Mouse (Mus musculus) T-helper 17 cell (primary cell): Measurements from ENCODE around the gene Ubxn11.

Experiments used
- in situ Hi-C, 2 experiments: fragments of 300-600 bp; cut with MboI, MseI; formaldehyde crosslinking; loops; 1 replicate in 1 of 2; 2 replicates in 1 of 2; pipeline ENCODE4 v1.15.1; 2025; ENCODE audit warnings: high pct_unique_total_duplicates in 2 of 2

Ubxn11 gene

DNA sequence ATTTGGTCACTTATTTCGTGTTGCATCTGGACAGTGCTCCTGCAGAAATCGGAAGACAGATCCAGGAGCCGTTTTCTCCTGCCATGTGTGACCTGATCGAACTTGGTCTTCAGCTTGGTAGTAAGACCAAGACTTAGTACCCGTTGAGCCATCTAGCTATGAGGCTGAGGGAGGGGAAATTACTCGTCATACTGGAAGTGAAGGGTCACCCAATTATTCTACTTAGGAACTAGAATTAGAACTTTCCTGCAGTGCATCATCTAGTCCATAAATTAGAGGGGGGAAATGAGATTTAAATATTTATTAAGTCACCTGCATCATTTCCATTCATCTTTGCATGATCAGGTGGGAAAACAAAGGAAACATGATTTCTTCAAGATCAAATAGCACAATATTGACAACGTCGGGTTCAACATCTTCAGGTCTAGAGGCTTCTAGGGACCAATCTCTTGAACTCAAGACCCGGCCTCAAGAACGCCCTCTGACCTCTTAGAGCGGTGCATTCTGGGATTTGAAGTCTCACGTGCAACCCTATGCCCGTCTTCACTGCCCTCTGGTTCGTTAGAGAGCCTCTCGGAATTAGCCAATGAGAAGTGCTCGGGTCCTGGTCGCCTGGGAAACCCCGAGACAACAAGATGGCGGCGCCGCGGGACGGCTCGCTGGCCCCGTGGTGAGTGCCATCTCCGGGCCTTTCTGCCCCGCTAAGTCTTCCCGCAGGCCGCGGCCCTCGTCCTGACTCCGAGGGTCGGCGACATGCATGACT lies at the start of gene Ubxn11:
TSS of gene Ubxn11 (plus strand) at position 592 of the 763 bp plus-strand sequence.
- in situ Hi-C loops = no loop called here

DNA sequence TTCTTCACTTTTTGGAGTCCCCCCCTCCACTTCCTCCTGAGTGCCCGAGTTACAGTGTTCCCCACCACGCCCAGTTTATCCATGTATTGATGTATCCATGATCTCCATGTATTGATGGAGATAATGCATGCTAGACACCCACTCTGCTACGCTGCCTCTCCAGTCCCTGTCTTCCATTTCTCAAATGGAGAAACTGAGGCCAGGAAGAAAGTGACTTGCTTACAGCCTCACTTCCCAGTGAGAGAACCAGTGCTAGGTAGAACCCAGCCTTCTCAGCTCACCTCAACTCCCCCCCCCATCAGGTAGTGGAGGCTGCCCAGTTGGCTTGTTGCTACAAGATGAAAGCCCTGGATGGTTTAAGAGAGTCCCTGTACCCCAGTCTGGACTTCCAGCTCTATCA lies 48.8 kb upstream of the Ubxn11 start, which contains the start of gene Zfp683:
TSS of gene Zfp683 (plus strand) at position 301 of the 400 bp plus-strand sequence.
- in situ Hi-C loops = no loop called here

DNA sequence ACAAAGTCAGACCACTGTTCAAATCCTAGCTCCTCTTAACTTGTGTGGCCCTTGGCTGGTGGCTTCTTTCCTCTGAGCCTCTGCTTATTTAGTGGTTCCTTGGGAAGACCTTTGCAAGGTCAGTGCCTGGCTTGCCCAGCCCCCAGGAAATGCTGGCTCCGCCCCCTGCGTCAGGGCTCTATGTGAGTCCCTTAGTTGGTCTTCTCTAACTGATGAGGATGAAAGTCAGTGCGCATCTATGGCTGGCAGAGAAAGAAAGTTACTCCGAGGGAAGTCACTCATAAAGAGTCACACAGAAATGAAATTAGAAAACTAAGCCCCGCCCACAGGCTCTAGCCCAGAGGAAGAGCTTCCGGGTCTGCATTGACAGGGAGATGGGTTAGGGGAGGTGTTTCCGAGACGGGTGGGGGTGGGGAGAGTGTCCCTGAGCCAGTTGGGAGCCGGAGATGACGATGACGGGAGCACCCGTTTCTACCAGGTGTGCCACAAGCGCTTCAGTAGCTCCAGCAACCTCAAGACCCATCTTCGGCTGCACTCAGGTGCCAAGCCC lies 44.1 kb upstream of the Ubxn11 start:
- in situ Hi-C loops = no loop called here

DNA sequence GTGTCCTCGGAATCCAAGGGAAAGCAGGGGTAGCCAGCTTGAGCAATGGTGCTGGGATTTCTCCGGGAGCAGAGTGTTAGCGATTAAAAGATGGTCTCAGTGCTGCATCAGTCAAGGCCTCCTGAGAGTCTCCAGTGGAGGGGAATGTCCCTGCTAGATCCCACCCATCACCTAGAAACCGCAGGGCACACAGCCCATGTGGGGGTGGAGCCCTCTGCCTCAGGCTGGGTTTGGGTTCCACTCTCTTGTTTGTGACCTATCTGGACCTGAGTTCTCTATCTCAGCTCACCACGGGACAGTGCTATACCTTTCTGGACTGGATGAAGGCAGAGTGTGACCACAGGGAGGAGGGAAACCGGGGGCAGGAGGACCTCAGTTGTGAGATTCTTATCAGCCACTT lies 43.5 kb upstream of the Ubxn11 start:
- in situ Hi-C loops = no loop called here

DNA sequence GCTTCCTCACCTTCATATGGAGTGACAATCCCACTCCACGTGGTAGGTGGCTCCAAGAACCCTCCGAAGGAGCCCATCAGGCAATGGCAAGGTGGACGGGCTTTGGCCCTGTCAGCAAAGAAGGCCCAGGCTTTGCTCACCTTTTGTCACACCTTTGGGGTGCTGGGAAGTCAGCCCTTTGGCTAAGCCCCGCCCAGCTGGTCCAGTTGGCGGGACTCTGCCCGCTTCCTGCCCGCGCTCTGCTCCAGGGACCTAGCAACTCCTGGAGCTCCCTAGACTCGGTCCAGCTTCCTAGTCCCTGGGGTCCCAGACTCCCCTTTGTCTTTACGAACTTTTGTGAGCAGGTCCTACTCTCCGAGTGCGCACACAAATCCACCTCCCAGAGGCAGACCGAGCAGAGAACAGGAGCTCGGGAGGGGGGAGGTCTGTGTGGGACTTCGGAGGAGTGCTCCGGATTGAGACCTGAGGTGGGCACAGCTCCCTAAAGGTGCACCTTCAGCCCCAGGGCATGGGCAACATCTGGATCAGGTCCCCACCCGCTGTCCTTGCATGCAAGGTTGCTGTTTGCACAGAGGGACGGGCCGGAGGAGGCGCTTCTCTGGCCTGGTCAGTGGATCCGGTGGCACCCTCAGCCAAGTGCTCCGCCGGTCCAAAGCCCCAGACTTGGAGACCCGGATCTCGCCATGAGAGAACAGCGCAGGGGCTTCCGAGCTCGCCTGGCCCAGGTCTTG lies 42.1 kb upstream of the Ubxn11 start, which contains the start of gene Crybg2:
TSS of gene Crybg2 (plus strand) at position 681 of the 731 bp plus-strand sequence.
- in situ Hi-C loops = no loop called here

DNA sequence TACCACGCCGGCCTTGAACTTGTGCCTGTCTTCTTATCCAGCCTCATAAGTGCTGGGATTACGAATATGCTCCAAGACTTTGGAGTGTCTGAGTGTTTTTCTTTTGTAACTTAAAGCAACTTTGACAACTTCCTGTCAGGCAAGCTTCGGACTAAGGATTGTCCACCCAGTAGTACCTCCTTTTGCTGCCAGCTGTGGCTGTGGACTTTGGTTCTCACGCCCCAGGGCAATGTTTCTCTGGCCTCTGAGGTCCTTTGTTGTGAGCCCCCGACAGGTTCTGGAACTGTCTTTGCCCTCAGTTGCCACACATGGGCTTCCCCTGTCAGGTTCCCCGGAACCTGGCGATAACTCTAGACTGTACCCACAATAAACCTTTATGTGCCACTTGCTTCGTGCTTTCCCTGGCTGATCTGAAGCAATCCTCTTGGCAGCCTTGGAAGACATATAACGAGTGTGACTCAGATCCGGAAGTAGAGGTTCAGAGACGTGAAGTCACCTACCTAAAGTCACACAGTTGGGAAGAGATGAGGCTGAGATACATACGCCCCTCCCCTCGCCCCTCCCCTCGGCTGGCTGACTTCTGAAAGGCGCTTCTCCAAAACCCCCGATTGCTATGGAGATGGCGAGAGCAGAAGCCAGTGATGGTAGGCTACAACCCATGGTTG lies 41.1 kb upstream of the Ubxn11 start:
- in situ Hi-C loops = no loop called here

DNA sequence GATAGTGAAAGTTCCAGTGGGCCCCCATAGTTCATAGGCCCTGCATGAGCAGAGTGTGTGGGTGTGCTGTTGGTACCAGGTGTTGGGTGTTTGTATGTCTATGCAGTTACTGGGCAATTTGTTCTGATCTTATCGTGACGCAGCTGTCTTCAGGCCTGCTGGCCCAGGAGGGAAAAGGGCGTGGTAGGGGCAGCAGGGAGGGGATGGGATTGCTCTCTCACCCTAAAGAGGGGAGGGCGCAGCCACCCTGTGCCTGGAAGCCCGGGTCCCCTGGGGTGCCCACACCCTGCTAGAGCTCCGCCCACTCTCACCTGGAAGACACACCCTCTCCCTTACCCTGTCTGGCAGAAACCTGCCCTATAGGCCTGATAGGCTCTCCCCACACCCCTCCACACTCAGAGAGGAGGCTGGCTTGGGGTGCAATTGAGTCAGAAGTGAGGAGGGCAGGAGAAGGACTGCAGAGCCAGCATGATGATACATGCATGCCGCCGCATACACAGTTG lies 40.4 kb upstream of the Ubxn11 start:
- in situ Hi-C loops = no loop called here

DNA sequence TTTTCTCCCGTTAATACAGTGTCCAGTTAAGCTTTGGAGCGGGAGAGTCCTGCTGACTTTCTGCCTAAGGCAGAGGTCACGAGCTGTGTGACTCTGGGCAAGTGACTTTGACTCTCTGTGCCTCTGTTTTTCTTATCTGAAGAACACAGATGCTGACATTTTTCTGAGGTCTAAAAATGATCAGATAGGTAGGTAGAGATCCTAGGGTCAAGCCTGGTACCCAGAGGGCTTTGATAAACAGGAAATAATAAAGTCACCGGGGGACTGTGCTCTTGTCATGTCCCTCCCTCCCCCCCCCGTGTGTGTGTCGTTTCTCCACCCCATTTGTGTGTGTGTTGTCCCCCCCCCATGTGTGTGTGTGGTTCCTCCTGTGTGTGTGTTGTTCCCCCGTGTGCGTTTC lies 39.8 kb upstream of the Ubxn11 start:
- in situ Hi-C loops = no loop called here

DNA sequence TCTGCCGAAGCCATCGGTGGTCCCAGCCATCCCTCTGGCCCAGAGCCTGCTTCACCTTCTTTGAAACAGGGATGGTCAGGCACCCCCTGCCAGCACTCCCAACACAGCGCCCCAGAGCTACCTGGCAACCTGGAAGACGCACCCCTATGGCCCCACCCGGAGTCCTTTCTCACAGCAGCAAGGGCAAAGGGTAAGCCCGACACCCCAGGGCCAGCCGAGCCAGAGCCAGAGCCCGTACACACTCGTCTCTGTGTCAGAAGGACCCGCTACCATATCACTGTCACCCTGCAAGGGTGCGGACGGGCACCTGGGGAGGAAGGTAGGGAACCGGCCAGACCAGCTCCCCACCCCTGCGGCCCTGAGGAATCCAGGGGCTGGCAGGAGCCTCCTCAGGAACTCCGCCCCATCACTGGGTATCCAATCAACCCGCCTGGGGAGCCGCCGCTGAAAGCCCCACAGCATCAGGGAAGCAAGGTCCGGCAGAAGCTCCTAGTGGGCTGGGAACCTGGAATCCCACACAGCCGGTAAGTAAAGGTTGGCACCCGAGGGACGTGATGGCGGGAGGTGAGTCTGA lies 36.9 kb upstream of the Ubxn11 start:
- in situ Hi-C loops = no loop called here

DNA sequence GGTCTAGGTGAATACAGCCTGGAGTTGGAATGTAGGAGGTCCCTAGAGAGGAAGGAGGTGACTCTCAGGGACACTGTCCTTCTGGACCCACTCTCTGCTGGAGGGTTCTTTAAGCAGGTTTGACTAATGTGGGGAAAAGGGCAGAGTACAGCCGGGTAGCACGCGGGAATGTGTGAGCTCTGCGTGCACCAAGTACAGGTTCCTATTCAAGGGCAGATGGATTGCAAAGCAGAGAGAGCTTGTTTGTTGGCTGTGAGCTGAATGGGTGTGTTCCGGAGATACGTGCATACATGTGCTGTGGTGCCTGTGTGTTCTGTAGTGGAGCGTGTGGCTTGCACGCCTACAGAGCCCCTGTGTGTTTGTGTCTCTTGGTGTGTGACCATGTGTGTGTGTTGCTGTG lies 35.0 kb upstream of the Ubxn11 start:
- in situ Hi-C loops = no loop called here

DNA sequence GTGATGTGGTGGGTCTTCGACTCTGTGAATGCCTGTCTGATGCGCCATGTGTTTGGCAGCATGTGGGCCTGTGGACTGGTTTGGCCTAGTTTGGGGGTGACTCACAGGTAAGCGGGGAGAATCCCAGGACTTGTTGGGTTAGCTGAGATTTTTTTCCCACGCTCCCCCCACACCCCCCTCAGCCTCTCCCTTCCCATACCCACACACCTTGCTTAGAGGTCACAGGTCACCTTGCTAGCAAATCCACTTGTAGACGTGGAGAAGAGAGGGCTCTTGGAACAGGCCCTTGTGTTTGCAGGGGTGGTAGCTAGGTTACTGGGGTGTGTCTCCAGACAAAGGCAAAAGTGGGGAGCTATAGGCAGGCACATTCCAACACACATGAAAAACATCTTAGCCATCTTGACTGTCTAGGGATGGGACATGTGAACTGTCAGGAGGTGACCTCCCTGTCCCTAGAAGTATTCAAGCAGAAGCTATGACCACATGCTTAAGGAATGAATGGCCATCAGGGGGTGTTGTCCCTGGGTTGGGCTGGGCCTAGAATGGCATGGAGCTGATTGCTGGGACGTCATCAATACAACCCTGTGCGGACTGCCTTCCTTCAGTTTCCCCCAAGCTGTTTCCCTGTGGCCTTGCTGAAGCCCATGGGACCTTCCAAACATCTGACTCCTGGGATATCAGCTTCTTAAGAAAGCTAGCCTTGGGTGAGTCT lies 34.4 kb upstream of the Ubxn11 start:
- in situ Hi-C loops = no loop called here

DNA sequence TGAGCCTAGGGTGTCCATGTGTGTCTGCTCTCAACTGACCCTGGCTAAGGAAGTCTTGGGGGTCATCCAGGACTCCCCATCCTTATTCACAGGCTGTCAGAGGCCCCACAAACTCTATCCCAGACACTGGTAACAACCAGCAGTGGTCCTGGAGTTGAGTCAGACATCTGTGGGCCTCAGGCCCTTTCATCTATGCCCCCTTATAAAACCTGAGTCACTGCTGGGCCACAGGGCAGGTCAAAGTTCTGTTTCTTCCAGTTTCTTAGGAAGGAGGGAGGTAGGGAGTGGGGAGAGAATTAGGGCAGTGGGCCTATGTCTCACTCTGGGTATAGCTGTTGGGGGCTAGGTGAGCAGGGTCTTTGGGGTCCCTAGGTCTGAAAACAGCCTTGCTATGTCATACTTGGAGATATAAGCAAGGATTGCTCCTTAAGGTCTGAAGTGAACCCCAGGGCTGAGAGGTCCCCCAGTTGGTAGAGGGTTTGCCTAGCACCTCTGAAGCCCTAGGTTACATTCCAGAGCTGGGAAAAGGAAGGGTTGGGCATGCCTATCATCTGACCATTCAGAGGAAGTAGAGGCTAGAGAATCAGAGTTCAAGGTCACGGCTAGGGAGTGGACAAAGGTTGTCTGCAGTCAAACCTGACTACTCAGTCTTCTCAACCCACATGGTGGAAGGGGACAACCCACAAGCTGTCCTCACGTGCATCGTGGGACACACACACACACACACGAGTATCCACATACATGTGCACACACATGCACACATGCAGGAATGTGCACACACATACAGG lies 33.4 kb upstream of the Ubxn11 start:
- in situ Hi-C loops = no loop called here

DNA sequence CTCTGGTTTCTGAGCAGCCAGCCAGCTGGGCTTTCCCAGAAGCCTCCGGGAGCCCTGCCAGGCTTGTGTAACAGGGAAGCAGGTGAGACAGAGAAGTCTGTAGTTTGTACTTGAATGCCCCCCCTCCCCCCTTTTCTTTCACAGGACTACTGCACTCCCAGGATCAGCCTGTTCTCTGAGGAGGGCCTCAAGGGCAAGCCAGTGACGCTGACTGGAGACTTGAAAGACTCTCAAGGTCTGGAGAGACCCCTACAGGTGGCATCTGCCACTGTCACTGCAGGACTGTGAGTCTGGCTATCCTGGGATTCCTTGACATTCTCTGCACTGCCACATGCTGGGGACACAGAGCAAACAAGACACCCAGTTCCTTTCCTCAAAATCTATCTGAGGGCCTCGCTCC lies 23.7 kb upstream of the Ubxn11 start:
- in situ Hi-C loops = loop anchor here (5.0 kb wide), 1 partner anchor 41 kb away; no protein-coding TSS in a partner anchor

DNA sequence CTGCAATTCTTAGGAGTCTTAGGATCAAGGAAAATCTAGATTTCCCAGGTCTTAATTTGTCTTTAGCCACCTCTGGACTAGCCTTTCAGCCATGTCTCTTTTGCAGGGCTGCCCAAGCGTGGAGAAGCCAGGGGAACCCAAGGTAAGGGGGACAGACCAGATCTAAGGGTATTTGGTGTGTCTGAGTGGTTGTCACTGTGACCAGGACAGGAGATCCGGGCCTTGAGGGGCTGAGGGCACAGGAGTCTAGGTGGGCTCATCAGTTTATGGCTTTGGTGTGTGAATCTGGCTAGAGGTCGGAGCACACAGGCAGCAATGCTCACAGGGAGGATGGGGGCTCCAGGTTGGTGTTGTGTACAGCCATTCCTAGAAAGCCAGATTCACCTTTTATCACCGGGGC lies 21.7 kb upstream of the Ubxn11 start:
- in situ Hi-C loops = no loop called here

DNA sequence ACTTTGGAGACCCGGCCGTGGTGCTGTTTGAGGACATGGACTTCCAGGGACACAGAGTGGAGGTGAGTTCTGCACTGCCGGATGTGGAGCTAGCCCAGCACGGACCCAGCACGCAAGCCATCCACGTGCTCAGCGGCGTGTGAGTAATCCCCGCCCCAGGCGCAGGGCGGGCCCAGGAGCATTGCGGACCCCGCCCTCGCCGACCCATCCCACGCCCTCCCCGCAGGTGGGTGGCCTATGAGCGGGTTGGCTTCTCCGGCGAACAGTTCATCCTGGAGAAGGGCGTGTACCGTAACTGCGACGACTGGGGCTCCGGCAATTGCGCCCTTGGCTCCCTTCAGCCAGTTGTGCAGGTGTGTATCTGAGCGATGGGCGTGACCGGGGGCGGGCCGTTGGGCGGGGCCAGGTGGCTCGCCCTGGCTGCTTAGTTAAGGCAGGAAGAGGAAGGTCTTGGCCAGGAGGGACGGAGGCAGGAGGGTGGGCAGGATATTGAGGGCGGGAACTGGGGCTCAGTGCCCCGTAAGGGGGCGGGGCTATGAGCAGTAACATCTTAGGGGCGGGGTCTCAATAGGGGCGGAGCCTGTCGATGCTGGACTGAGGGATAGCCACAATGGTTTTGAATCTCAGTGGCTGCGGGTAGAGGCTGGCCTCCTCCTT lies 20.5 kb upstream of the Ubxn11 start:
- in situ Hi-C loops = no loop called here

DNA sequence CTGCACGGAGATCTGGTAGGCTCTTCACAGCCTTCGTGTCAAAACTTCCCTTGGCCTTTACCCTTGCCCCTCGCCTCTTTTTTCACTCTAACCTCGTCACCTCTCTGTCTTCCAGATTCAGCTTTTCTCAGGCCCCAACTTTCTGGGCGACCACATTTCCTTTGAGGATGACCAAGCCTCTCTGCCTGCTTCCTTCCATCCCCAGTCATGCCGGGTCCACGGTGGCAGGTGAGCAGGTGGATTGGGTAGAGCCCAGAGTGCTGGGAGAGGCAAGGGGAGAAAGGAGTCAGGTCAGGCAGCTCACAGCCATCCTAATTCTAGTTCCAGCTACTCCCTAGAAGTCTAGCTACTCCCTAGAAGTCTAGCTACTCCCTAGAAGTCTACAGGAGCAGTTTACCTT lies 19.9 kb upstream of the Ubxn11 start:
- in situ Hi-C loops = no loop called here

DNA sequence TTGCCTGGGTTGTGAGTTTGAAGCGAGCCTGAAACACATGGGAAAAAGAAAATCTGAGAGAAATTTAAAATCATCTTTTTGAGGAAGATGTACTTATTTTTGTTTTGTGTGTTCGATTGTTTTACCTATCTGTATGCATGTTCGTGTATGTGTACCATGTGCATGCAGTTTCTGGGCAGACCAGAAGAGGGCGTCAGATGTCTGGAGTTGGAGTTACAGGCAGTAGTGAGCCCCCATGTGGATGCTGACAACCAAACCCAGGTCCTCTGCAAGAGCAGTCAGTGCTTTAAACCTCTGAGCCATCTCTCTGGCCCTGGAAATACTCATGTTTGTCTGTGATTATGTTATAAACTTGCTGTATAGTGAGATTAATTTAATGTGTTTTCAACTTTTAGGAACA lies 17.4 kb upstream of the Ubxn11 start:
- in situ Hi-C loops = no loop called here

DNA sequence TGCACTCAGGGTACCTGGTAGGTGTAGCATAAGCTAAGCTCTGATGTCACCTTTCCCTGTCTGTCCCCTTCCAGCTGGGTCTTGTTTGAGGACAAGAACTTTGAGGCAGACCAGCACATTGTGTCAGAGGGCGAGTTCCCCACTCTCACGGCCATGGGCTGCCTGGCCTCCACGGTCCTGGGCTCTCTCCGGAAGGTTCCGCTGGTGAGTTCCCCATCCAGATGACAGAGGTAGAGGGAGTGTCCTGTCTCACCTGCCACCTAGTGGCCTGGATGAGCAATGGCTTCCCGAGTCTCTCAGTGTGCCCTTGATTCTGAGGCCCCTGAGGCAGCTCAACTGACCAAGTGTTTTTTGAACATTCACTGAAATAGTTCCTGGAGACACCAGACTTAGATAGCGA lies 15.0 kb upstream of the Ubxn11 start:
- in situ Hi-C loops = no loop called here

DNA sequence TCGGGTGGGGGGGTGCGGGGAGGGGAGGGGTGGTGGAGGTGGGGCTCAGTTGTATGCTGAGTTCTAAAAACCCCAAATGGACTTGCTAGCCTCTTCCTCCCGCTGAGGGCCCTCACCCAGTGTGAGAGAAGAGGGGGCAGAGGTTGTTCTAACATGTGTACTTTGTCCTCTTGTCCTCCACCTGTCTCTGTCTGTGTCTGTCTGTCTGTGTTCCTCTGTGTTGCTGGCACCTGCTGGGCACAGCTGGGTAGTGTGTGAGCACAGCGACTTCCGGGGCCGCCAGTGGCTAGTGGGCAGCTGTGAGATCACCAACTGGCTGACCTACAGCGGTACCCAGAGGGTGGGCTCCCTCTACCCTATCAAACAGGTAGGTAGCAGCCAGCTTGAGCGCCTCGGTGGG lies 13.3 kb upstream of the Ubxn11 start:
- in situ Hi-C loops = no loop called here
